Mouse (Mus musculus) CH12.LX (cell line): ENCODE data around the gene Rgl1. TPM values are rescaled to one million over a fixed set of nuclear protein-coding genes. Genes with fewer than 3 reads are reported as not detected.

Experiments
- DNase-seq: peaks from one replicate; pipeline ENCODE4 v3.0.0-alpha.2; 2013; ENCODE audit errors: extremely low read depth
- H3K27ac ChIP-seq: 2 replicates; pipeline ENCODE4 v1.5.1; 2012; ENCODE audit warnings: low read depth, mild to moderate bottlenecking, control low read depth, moderate library complexity; ENCODE audit not compliant: insufficient read depth
- H3K27me3 ChIP-seq: replicated peaks from 2 replicates; pipeline ENCODE3; 2012; ENCODE audit warnings: inconsistent platforms
- H3K36me3 ChIP-seq, 2 experiments: replicated peaks in 1 of 2; 2 replicates each; pipeline versions ENCODE3 to v1.6.1; 2012; ENCODE audit warnings: inconsistent platforms in 1 of 2, low read length in 1 of 2, mild to moderate bottlenecking in 1 of 2, mixed read lengths in 1 of 2, moderate library complexity in 1 of 2; ENCODE audit not compliant: control insufficient read depth in 1 of 2, insufficient read depth in 1 of 2
- H3K4me1 ChIP-seq, 2 experiments: 2 replicates each; pipeline ENCODE4 v1.6.1; 2012; ENCODE audit warnings: inconsistent platforms in 1 of 2, moderate library complexity in 1 of 2; ENCODE audit not compliant: insufficient read depth in 2 of 2, control insufficient read depth in 1 of 2
- H3K4me2 ChIP-seq: 2 replicates; pipeline ENCODE4 v1.6.1; 2012; ENCODE audit warnings: low read depth, mild to moderate bottlenecking, control low read depth; ENCODE audit not compliant: poor library complexity, insufficient read depth, severe bottlenecking
- H3K4me3 ChIP-seq, 3 experiments: fragments of 150-350 bp in 1 of 3; sonication (generic) in 1 of 3; replicated peaks in 1 of 3; 2 replicates each; pipeline versions ENCODE3 to v1.5.1; 2011 to 2012; ENCODE audit warnings: low read depth in 2 of 3, low read length in 2 of 3, mild to moderate bottlenecking in 2 of 3, moderate library complexity in 2 of 3, control low read depth in 1 of 3, improper control_type of control experiment in 1 of 3, inconsistent platforms in 1 of 3, mixed read lengths in 1 of 3; ENCODE audit not compliant: poor library complexity in 1 of 3
- H3K79me2 ChIP-seq: replicated peaks from 2 replicates; pipeline ENCODE4 v1.6.1; 2012; ENCODE audit warnings: mild to moderate bottlenecking, moderate library complexity; ENCODE audit not compliant: control insufficient read depth, poor library complexity, insufficient read depth, severe bottlenecking; ENCODE audit errors: extremely low read depth
- H3K9ac ChIP-seq: 2 replicates; pipeline ENCODE4 v1.6.1; 2012; ENCODE audit warnings: low read depth, mild to moderate bottlenecking, control low read depth, moderate library complexity; ENCODE audit not compliant: insufficient read depth
- H3K9me3 ChIP-seq: replicated peaks from 2 replicates; pipeline ENCODE3; 2012; ENCODE audit warnings: low read length, inconsistent platforms, mixed read lengths
- CHD1 ChIP-seq: IDR thresholded peaks from 2 replicates; pipeline ENCODE4 v1.6.1; 2012; ENCODE audit warnings: low read depth, low read length, improper control_type of control experiment, inconsistent platforms
- CTCF ChIP-seq, 2 experiments: IDR thresholded peaks in 1 of 2; conservative IDR thresholded peaks in 1 of 2; 2 replicates each; pipeline ENCODE4 v1.5.1; 2011 to 2012; ENCODE audit warnings: low read depth in 2 of 2, low read length in 2 of 2, improper control_type of control experiment in 1 of 2, inconsistent platforms in 1 of 2, mild to moderate bottlenecking in 1 of 2, moderate library complexity in 1 of 2
- E2F4 ChIP-seq: IDR thresholded peaks from 2 replicates; pipeline ENCODE4 v1.6.1; 2011; ENCODE audit warnings: low read depth, low read length, improper control_type of control experiment; ENCODE audit not compliant: insufficient replicate concordance
- ETS1 ChIP-seq: conservative IDR thresholded peaks from 2 replicates; pipeline ENCODE4 v1.6.1; 2012; ENCODE audit warnings: low read depth, mild to moderate bottlenecking, inconsistent platforms, low read length, improper control_type of control experiment, moderate library complexity
- JUN ChIP-seq: IDR thresholded peaks from 2 replicates; pipeline ENCODE4 v1.6.1; 2011; ENCODE audit warnings: low read depth, mild to moderate bottlenecking, low read length, improper control_type of control experiment, moderate library complexity; ENCODE audit not compliant: insufficient read depth
- JUND ChIP-seq: conservative IDR thresholded peaks from 2 replicates; pipeline ENCODE4 v1.6.1; 2011; ENCODE audit warnings: low read depth, low read length, improper control_type of control experiment
- KAT2A ChIP-seq: IDR thresholded peaks from 2 replicates; pipeline ENCODE4 v1.6.1; 2012; ENCODE audit warnings: low read length, improper control_type of control experiment, inconsistent platforms; ENCODE audit not compliant: insufficient replicate concordance
- MAX ChIP-seq: IDR thresholded peaks from 2 replicates; pipeline ENCODE4 v1.6.1; 2011; ENCODE audit warnings: low read length, improper control_type of control experiment
- MAZ ChIP-seq: IDR thresholded peaks from 2 replicates; pipeline ENCODE4 v1.6.1; 2012; ENCODE audit warnings: low read depth, mild to moderate bottlenecking, inconsistent platforms, low read length, improper control_type of control experiment, moderate library complexity
- PAX5 ChIP-seq: IDR thresholded peaks from 2 replicates; pipeline ENCODE4 v1.6.1; 2012; ENCODE audit warnings: low read length, inconsistent platforms, mixed read lengths
- POLR2A ChIP-seq: IDR thresholded peaks from 2 replicates; pipeline ENCODE4 v1.6.1; 2011; ENCODE audit warnings: low read depth, mild to moderate bottlenecking, improper control_type of control experiment, low read length
- POLR2AphosphoS2 ChIP-seq: IDR thresholded peaks from 2 replicates; pipeline ENCODE4 v1.6.1; 2011; ENCODE audit warnings: low read depth, low read length, improper control_type of control experiment
- SIN3A ChIP-seq: IDR thresholded peaks from 2 replicates; pipeline ENCODE4 v1.6.1; 2012; ENCODE audit warnings: low read length, improper control_type of control experiment, inconsistent platforms
- ZC3H11A ChIP-seq: IDR thresholded peaks from 2 replicates; pipeline ENCODE4 v1.6.1; 2012; ENCODE audit warnings: low read depth, mild to moderate bottlenecking, inconsistent platforms, low read length, improper control_type of control experiment
- ZKSCAN1 ChIP-seq: IDR thresholded peaks from 2 replicates; pipeline ENCODE4 v1.6.1; 2012; ENCODE audit warnings: low read depth, inconsistent platforms, low read length, improper control_type of control experiment, borderline replicate concordance
- dilution Hi-C: fragments of 300-500 bp; cut with MboI; formaldehyde crosslinking; loops from 2 replicates; pipeline ENCODE4 v1.14.3; 2020; ENCODE audit warnings: low sequenced_read_pairs; ENCODE audit not compliant: extremely low pct_unique_long_range_greater_than_20kb, extremely low pct_ligation_motif_present
- in situ Hi-C: fragments of 300-500 bp; cut with MboI; formaldehyde crosslinking; loops from 3 replicates; pipeline ENCODE4 v1.14.3; 2019; ENCODE audit warnings: low sequenced_read_pairs, low pct_ligation_motif_present, low pct_unique_long_range_greater_than_20kb, mixed read lengths
- polyA plus RNA-seq: library from polyadenylated mRNA; unstranded; fragments of >175 nt; gene quantifications from 2 replicates; pipeline ENCODE4 v1.2.1, GENCODE M21; 2012; ENCODE audit warnings: low read depth; ENCODE audit not compliant: insufficient read length
- total RNA-seq, 2 experiments: library from RNA; depleted of rRNA; stranded (reverse); fragments of 300-350 nt in 1 of 2; fragments of >200 nt in 1 of 2; gene quantifications; 2 replicates each; pipeline ENCODE4 v1.2.3; 2012 to 2014

The Rgl1 gene
- total and polyA plus RNA-seq, 3 experiments = 0.25 to 1.7 (median 0.74) TPM

- Histone ChIP-seq H3K4me2 (no peak overlapping the region), H3K27me3 (no peaks in the 10 kb centered on the region), H3K4me3 (no peak overlapping the region), H3K9ac (no peak overlapping the region), H3K9me3 (no peaks in the 10 kb centered on the region), H3K4me1 (peaks cover 0 to 8% of the 10 kb centered on the region in 2 experiments; a peak in 2 of 4 replicates), H3K27ac (no peak overlapping the region), H3K36me3 (no peaks in the 10 kb centered on the region), H3K79me2 (no peaks in the 10 kb centered on the region)
- TF ChIP-seq MAX = no peak
- TF ChIP-seq ETS1 = no peak
- DNase-seq = no peak
- in situ Hi-C loops (no loop called here), dilution Hi-C loops (no loop called here)
Observed at GRCm38 (mm10) chr1:152499802-152500201, 266.3 kb downstream of the Rgl1 start.

- Histone ChIP-seq H3K4me1 (peaks cover 0 to 8% of the 10 kb centered on the region in 2 experiments; a peak in 2 of 4 replicates), H3K79me2 (no peaks in the 10 kb centered on the region), H3K9ac (no peak overlapping the region), H3K9me3 (peaks cover 3% of the 10 kb centered on the region), H3K36me3 (no peaks in the 10 kb centered on the region), H3K4me3 (no peak overlapping the region), H3K27me3 (no peaks in the 10 kb centered on the region), H3K27ac (no peak overlapping the region), H3K4me2 (no peak overlapping the region)
- no peak for TF ChIP-seq E2F4
- no peak for TF ChIP-seq PAX5
- no peak for TF ChIP-seq MAZ
- TF ChIP-seq ZKSCAN1 = no peak
- no peak for TF ChIP-seq ETS1
- no peak for TF ChIP-seq POLR2A
- no peak for TF ChIP-seq POLR2AphosphoS2
- TF ChIP-seq CTCF (conservative IDR thresholded peaks at IDR 0.05 in 1 of 2, IDR thresholded peaks at IDR 0.05 in 1 of 2; ENCODE audit: low read depth in 2 of 2, low read length in 2 of 2) = no peak
- no peak for TF ChIP-seq SIN3A
- TF ChIP-seq CHD1 = no peak
- TF ChIP-seq JUND = no peak
- dilution Hi-C loops (no loop called here), in situ Hi-C loops (no loop called here)
- DNase-seq = no peak
Observed at GRCm38 (mm10) chr1:152497581-152497980, 268.6 kb downstream of the Rgl1 start.

- TF ChIP-seq KAT2A = no peak
- no peak for TF ChIP-seq ZC3H11A
- TF ChIP-seq MAX = no peak
- TF ChIP-seq JUN = no peak
- TF ChIP-seq CHD1 = no peak
- Histone ChIP-seq H3K4me2 (no peak overlapping the region), H3K79me2 (no peaks in the 10 kb centered on the region), H3K36me3 (no peaks in the 10 kb centered on the region), H3K9me3 (peaks cover 3% of the 10 kb centered on the region), H3K27me3 (no peaks in the 10 kb centered on the region), H3K4me1 (peaks cover 0 to 8% of the 10 kb centered on the region in 2 experiments; a peak in 2 of 4 replicates), H3K4me3 (no peak overlapping the region), H3K9ac (no peak overlapping the region), H3K27ac (no peak overlapping the region)
- dilution Hi-C loops (no loop called here), in situ Hi-C loops (no loop called here)
- no peak for DNase-seq
Observed at GRCm38 (mm10) chr1:152496831-152497230, 269.3 kb downstream of the Rgl1 start.
